In genomic region chr6:127405682-127406081, GRCm38 (mm10) we compare ENCODE assay signal across 10 mouse cellular contexts. TPM values are rescaled to one million over a fixed set of nuclear protein-coding genes. Genes with fewer than 3 reads are reported as not detected.
DNase-seq lines count a peak whose midpoint lies in the region; ATAC-seq lines count a peak whose summit lies in the region.
"Had no signal": no experiment of that assay in that cellular context is flagged by ENCODE, and none has a peak within 500 bp of the region (broad histone marks: within the 10 kb centered on the region; RNA-seq: fewer than 3 reads in every experiment).

No protein-coding gene starts in this region.

- H3K27ac ChIP-seq in forebrain, embryonic 13.5 days: peak overlapping the region; percentile 92
- H3K27ac ChIP-seq: embryonic facial prominence, embryonic 15.5 days; heart, embryonic 15.5 days had no signal

- peak; percentile 55 for DNase-seq in brain, embryonic 18.5 days (ENCODE audit: low read depth, low spot score)
- peak; percentile 50 for DNase-seq in layer of hippocampus, adult 9-11 months
- DNase-seq in neural tube, embryonic 10.5 days (ENCODE audit: extremely low spot score, low spot score): peak; percentile 41
- DNase-seq in kidney, adult 9 months: no peak
- no peak for DNase-seq in MN1 (ENCODE audit: low spot score)
- DNase-seq: lung, adult 18-20 months had no signal

- no peaks in the 10 kb centered on the region for H3K27me3 ChIP-seq in forebrain, embryonic 13.5 days
- H3K27me3 ChIP-seq: embryonic facial prominence, embryonic 15.5 days had no signal

- 9% methylated on average over 7 of the region's 7 CpGs for WGBS in forebrain, embryonic 13.5 days

- H3K9ac ChIP-seq in forebrain, embryonic 13.5 days: no peak overlapping the region
- H3K9ac ChIP-seq: embryonic facial prominence, embryonic 15.5 days; heart, embryonic 15.5 days had no signal

- no peaks in the 10 kb centered on the region for H3K36me3 ChIP-seq in forebrain, embryonic 13.5 days (ENCODE audit: poor library complexity, severe bottlenecking)
- H3K36me3 ChIP-seq: embryonic facial prominence, embryonic 15.5 days; heart, embryonic 15.5 days had no signal

- peak; percentile 61 for ATAC-seq in forebrain, embryonic 13.5 days
- ATAC-seq in monocyte, adult 5-6 weeks (replicated peaks; ENCODE audit: insufficient number of reproducible peaks, low FRiP score, low TSS enrichment, poor library complexity, severe bottlenecking): no peak

- peak overlapping the region; percentile 33 for H3K4me2 ChIP-seq in forebrain, embryonic 13.5 days
- H3K4me2 ChIP-seq: embryonic facial prominence, embryonic 15.5 days; heart, embryonic 15.5 days had no signal

- peaks cover 64% of the 10 kb centered on the region for H3K4me1 ChIP-seq in forebrain, embryonic 13.5 days

- H3K9me3 ChIP-seq in forebrain, embryonic 13.5 days (replicated peaks): no peaks in the 10 kb centered on the region
- H3K9me3 ChIP-seq: embryonic facial prominence, embryonic 15.5 days; heart, embryonic 15.5 days had no signal

- no peak overlapping the region for H3K4me3 ChIP-seq in forebrain, embryonic 13.5 days
- H3K4me3 ChIP-seq: embryonic facial prominence, embryonic 15.5 days; heart, embryonic 15.5 days had no signal

RNA-seq across cellular contexts. Expression of gene Parp11, which starts 41.0 kb away (rescaled TPM):
- polyA plus RNA-seq in forebrain, embryonic 13.5 days (2015; fragmentation: Nextera tagmentation; extraction: Ambion mirVana): 74.4 and 77.3 TPM in 2 replicates
- total RNA-seq in monocyte, adult 5-6 weeks (2017): 16.5 to 49.2 TPM (median 31.2 TPM) in 3 replicates

Comparison
In these comparisons a context has a peak if more than half of its experiments do, and no peak if none do; other contexts are left out.
1. DNase-seq: peak in brain, embryonic 18.5 days (single experiment), layer of hippocampus, adult 9-11 months (single experiment) and neural tube, embryonic 10.5 days (single experiment); none in kidney, adult 9 months (single experiment) and MN1 (single experiment).